Mouse (Mus musculus): ENCODE measurements around the gene Usp48.
"Not testable (repeated sequence)": the region's sequence is repeated elsewhere in the genome, so short reads cannot be mapped to it uniquely, and the experiment has no call there.

Gene Usp48

DNA sequence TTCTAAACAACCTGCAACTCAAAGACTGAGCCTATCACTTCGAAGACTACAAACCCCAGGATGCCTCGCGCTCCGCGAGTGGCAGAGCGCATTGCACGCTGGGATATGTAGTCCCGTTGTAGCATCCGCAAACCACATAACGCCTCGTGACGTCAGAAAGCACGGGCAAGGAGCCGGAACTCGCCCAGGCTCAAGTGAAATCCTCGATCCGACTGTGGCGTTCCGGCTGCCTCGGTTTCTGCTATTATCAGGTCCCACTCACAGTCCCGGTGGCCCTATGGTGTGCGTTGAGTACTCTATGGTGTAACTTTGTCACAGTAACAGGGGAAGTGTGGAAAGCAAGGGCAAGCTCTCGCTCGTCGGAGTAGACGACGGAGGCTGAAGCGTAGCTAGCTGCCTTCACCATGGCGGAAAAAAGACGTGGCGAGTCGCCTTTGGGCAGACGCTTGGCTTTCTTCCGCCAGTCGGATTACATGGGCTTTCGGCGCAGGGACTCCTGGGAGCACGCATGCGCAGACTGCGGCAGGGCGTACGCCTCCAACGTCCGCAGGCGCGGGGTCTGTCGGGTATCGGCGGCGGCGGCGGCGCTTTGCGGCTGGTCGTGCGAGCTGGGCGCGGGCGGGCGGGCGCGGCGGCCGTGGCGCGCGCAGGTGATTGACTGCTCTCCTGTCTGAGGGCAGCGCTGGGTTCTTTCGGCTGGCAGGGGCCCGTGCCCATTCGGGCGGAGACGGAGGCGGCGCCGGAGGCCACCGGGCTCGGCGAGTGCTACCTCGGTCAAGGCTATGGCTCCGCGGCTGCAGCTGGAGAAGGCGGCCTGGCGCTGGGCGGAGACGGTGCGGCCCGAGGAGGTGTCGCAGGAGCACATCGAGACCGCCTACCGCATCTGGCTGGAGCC lies at the start of gene Usp48:
Usp48 (plus strand) TSS at position 155 of the 895 bp plus-strand sequence.
- peak; percentile 98 to 99 for DNase-seq

DNA sequence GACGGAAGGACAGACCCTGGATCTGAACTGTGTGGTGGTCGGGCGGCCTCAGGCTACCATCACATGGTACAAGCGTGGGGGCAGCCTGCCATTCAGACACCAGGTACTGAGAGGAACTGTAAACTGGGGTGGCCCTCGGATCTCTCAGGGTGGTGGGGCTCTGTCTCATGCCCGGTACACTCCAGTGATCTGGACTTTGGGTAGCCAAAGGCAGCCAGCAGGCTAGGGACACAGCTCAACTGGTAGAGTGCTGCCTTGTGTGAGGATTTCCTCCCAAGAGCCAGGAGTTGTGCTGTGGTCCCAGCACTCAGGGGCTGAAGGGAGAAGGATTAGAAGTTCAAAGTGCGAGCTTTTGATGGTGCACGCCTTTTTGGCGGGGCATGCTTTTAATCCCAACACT lies 48.0 kb upstream of the Usp48 start:
- DNase-seq = no peak

DNA sequence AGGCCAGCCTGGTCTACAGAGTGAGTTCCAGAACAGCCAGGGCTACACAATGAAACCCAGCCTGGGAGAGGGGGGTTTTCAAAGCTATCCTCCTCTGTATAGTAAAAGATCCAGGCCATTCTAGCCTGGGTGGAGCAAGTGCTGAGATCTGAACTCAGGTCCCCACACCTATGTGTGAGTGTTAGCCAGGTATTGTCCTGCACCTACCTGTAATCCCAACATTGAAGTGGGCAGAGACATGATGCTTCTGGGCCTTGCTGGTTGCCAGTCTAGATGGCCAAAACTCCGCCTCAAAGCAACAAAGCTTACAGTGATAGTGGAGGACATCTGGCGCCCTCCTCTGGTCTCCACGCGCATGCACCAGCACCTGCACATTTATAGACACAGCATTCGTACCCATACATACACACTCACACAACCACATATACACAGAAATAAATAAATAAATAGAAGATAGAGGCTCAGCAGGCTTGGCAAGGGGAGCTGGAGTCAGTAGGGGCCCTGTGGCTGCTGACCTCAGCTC lies 47.5 kb upstream of the Usp48 start:
- peak; percentile 20 to 24 for DNase-seq

DNA sequence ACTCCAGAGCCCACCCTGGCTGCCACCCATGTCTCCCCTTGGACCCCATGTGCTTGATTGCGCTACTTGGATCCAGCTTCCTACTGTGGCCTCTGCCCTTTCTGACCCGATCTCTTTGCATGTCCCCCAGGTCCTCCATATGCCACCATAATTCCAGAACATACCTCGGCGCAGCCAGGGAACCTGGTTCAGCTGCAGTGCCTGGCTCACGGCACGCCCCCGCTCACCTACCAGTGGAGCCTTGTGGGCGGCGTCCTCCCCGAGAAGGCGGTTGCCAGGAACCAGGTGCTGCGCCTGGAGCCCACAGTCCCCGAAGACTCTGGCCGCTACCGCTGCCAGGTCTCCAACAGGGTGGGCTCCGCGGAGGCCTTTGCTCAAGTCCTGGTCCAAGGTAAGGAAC lies 40.1 kb upstream of the Usp48 start:
- no peak for DNase-seq

DNA sequence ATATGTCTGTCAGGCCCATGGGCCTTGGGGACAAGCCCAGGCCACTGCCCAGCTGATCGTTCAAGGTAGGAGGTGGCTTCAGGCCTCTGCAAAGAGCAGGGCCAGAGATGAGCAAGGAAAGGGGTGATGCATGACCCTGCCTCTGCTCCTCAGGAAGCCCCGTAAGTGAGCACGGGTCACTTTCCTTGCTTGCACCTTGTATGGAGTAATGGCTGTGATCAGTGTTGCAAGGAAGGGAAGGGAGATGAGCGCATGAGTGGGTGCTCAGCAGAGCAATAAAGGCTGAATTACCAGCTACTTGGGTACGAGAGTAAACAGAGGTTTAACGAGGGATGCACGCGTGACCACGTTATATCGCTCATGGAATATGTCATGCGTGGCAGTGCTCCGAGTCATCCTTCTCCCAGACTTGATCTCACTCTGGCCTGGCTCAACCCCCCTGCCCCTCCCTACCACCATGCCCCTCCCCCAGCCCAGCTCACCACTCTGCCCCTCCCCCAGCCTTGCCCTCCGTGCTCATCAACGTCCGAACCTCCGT lies 36.8 kb upstream of the Usp48 start:
- no peak for DNase-seq

DNA sequence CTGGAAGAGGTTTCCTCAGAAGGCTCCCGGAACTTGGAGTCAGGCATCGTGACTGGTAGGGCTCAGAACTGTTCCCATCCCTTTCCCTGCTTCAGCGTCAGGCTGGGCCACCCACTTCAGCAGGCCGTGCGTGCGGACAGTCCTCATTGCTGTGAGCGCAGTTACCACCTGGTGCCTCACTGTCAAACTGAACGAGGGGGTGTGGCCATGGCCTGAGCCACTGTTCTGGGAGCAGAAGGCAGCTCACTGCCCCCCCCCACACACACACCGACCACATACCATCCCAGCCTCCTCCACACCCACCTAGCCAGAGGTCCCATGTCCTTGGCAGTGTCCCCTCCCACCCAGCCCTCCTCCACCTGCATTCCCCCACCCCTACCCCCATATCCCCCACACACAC lies 23.7 kb upstream of the Usp48 start:
- no peak for DNase-seq

DNA sequence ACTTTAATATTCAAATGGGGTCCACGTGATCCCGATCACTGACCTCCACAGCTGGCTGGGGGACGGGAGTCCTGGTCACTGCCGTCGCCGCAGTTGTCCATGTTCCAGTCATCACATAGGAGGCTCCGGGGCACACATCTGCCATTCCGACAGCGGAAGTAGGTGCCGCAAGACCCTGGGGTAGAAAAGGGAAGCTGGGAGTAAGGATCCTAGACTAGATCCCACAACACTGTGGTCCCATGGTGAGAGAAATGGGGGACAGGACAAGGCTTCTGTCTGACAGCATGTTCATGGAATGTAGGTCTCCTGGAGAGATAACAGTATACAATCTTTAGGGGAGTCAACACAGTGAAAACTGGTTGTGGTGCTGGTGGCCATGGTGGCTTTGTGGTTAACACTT lies 19.1 kb upstream of the Usp48 start, which contains the start of gene Ldlrad2:
Ldlrad2 (minus strand) TSS at position 101 of the 400 bp plus-strand sequence.
- no peak for DNase-seq

DNA sequence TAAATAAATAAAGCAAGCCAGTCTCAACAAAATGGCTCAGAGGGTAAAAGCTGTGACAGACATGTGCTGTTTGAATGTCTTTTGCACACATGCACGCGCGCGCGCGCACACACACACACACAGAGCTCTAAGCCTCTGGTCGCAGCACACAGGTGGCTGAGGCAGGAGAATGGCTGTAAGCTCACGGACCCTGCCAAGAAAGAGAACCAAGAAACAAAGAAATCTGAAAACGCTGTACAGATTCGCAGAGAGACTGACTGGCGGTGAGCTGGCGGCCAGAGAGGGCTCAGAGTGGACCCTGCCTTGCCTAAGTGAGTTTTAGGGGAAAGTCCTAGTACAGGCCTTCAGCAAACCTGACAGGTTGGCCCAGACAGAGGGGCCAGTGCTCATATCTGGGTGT lies 16.1 kb upstream of the Usp48 start:
- no peak for DNase-seq

DNA sequence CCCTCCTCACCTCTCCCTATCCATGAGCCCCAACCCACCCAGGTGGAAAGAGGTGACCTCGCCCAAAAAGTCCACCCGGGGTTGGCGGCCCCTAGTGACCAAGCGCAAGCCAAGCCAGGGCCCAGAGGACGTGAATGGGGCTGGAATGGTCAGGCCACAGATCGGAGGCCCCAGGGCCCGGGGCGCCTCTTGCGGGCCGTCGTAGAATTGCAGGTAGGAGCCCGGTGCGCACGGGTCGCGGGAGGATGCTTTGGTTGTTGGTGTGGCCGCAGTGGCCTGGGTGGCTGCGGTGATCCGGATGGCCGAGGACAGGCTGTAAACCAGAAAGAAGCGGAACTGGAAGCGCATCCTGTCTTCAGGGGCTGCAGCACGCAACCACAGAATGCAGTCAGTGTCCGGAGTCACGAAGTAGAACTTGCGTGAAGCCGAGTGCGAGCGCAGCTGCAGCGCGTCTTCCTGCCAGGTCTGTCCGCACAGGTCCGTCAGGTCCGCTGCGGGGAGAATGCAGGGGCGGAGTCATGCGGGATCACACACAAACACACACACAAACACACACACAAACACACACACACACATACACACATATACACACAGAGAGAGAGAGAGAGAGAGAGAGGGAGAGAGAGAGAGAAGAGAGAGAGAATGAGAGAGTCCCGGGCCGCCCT lies 15.2 kb upstream of the Usp48 start:
- DNase-seq = peak; percentile 21 to 33

DNA sequence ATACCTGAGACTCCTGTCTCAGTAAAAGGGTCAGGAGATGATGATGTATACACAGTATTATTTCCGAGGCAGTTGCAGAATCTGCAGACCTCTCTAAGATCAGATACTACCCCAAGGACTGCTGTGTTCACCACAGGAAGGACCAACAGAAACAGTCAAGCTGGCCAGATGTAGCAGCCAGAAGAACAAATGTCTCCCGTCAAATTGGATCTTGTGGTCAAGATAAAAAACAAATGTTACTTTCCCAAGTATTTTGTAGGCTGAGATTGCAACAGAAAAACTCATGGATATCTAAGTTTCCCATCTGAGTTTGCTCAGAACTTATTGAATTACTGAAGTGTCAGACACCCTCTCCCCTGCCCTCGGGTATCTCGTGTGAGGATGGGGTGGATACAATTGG lies 13.8 kb upstream of the Usp48 start:
- DNase-seq = no peak

DNA sequence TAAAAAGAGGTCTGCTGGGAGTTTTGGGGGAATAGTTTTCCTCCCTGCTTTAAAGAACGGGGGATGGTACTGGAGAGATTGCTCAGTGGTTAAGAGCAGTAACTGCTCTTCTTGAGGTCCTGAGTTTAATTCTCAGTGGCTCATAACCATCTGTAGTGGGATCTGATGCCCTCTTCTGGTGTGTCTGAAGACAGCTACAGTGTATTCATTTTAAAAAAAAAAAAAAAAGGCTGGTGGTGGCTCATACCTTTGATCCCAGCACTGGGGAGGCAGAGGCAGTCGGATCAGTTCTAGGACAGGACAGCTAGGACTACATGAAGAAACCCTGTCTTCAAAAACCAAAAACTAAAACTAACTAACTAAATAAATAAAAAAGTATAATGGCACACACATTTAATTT lies 13.3 kb upstream of the Usp48 start:
- DNase-seq = no peak

DNA sequence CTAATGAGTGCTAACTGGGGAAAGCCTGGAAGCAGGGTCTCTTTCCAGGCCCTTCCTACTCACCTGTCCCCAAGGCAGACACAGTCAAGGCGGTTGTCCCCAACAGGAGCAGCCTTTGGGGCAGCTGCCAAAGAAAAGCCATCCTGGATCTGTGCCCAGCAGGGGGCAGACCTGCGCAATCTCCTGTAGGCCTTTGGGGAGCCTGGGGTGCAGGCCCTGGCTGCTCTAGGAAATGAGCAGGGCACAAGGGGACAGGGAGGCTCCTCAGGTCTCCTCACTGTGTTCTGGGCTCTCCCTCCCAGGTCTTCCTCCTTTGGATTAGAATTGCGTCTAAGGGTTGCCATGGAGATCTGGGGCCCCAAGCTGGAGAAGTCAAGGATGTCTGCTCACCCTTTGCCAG lies 11.7 kb upstream of the Usp48 start:
- peak; percentile 52 to 62 for DNase-seq

DNA sequence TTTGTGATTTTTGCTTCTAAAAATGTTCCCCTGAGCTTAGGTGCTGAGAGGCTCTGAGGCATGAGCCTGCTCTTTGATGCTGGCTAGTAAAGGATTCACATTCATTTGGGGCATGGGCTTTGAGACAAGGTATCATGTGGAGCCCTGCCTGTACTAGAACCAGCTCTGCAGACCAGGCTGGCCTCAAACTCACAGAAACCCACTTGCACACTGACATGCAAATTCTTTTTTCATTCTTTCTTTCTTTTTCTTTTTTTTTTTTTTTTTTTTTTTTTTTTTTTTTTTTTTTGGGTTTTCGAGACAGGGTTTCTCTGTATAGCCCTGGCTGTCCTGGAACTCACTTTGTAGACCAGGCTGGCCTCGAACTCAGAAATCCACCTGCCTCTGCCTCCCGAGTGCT lies 4.5 kb upstream of the Usp48 start:
- DNase-seq = not testable (repeated sequence)

DNA sequence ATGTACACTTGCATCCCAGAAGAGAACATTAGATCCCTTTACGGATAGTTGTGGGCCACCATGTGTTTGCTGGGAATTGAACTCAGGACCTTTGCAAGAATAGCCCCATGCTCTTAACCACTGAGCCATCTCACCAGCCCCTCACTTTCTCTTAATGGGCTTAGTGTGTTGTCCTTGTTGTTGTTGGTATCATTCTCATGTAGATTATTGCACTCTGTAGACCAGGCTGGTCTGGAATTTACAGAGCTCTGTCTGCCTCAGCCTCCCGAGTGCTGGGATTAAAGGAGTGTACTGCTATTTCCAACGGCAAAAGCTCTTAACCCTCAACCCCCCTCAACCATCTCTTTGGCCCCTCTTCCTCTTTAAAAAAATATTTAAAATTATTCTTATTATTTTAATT lies 4.0 kb upstream of the Usp48 start:
- DNase-seq = no peak

DNA sequence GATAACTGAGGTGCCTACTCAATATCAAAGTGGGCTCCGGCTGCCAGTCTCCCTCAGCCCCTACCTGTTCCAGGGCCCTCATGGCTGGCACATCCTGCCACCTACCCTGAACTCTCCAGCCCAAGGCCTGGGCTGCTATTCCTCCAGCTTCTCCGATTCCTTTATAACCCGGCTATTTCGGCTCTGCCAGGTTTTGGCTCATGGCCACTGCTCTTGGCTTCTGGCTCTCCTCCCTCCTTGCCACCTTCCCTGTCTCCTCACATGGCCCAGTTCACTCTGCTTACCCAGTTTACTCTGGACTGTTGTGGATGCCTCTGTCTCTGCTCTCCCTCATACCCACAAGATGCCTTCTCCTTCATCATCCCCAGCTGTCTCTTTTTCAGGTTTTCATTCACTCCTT lies 2.6 kb upstream of the Usp48 start:
- DNase-seq = no peak

DNA sequence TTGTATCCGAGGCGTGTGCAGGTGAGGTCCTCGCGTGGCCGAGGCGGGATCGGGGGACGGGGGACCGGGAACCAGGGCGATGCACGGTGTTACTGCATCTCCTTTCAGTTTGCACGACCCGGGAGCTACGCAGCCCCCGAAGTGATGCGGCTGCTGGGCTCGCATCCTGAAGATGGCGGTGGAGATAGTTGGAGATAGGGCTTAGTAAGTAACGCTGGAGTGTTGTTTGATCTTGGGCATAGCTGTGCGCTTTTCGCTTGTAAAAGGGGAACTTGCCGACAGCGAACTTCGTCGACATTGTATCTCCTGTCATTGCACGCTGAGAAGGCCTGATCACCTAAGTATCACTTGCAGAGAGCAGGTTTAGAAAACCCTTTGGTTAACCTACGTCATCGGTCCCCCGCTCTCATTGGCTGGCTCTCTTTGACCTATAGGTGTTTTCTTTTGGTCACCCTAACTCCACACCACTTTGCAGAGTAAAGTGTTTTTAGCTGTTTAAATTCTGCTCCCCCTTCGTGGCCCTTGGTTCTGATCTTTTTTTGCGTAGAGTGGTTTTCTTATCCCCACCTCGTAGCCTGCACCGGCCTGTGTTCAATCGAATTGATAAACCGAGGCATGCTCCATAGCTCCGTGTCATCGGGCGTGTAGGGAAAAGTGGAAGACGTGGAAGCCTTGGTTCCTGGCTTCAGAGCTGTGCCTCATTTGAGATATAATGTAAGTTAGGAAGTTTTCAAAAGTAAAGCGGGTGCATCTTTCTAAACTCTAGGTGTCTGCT lies 1.1 kb downstream of the Usp48 start:
- DNase-seq = peak in 1 of 2 experiments; percentile 5

DNA sequence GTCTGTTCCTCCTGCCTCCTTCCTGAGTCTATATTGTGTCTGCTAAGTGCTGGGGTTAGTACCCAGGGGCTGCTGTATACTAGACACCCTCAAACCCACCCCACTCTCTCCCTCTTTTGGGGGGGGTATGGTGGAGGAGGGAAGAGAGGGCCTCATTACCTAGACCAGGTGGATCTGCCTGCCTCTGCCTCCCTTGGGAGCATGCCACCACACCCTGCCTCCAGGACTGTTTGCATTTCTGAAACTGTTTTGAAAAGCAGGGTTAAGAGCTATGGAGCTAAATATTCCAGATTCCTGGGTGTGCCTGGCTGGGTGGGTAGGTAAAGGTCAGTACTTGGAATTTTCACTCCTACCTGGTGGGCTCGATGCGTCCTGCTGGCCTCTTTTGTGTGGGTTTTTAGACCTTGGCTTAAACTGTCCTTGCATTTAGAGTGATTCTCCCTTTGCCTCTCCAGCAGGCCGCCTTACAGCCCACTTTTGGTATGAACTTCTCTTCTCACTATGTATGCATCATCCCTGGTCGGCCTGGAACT lies 3.6 kb downstream of the Usp48 start:
- no peak for DNase-seq

DNA sequence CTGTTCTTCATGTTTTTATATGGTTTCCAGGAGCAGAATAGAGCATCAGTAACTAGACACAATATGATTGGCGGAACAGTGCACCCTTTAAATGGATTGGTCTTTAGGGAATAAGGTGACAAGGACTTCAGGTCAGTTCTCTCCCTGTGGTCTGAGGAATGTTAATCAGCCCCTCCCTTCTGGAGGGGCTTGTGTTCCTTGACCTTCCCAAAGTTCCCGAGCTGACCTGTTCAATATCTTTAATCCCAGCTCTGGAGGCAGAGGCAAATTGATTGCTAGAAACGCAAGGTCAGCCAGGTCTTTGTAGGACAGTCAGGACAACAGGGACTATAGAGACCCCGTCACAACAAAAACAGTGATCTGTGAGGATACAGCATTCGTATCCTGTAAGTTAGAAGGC lies 5.0 kb downstream of the Usp48 start:
- DNase-seq = no peak

DNA sequence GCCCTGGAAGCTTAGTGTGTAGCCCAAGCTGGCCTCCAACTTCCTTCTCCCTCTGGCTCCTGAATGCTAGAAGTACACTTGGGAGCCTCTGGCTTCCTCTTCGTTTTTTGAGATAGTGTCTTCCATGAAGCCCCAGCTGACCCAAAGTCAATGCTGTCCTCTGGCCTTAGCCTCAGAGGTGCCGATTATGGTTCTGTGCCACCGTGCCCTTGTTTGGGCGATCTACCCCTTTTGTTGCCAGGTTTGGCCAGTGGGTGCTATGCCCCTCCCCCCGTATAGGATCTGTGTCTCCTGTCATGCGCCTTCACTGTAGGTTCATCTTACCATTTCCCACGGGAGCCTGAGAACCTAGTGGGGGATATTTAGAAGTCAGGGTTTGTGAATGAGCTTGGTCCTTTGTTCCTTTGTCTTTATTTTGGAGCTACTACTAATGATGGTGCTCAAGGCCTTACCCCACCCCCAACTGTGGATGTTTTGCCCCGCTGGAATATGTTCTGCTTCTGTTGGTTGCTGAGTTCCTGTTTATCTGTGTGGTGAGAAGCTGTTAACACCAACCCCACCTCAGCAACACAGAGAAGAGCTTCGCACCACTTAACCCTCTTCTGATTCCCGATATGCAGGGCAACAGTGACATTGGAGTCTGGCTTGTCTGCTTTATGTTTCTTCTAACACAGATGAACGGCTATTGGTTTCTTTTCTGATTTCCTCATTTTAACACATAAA lies 10.1 kb downstream of the Usp48 start:
- no peak for DNase-seq

DNA sequence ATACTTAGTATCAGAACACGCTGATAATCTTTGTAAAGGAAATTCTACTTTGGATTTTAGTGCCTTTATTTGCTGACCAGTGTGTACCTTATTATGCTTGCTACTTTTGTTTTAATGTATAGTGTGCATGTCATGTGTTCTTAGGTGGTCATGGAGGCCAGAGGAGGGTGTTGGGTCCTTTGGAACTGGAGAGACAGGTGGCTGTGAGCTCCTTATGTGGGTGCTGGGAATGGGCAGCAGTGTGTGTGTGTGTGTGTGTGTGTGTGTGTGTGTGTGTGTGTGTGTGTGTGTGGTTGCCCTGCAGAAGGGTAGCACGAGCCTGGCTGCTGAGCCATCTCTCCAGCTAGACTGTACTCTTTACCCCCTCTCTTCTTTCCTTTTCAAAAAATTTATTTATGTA lies 13.5 kb downstream of the Usp48 start:
- no peak for DNase-seq

DNA sequence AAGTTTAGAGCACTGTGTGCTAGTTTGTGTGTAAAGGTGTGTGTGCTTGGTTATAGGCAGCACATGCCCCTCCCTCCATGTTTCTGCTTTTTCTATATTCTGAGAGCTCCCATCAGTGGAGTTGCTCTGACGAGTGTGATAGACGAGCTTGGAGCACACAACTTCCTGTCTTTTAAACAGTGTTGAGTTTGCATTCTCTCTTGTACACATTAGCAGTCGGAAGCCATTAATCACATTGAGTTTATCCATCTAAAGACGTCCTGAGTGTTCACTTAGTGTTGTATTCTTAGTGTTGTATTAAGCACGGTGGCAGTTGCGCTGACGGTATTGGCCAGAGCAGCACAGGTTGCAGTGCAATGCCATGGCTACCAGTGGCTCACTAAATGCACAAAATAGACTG lies 15.7 kb downstream of the Usp48 start:
- DNase-seq = no peak

DNA sequence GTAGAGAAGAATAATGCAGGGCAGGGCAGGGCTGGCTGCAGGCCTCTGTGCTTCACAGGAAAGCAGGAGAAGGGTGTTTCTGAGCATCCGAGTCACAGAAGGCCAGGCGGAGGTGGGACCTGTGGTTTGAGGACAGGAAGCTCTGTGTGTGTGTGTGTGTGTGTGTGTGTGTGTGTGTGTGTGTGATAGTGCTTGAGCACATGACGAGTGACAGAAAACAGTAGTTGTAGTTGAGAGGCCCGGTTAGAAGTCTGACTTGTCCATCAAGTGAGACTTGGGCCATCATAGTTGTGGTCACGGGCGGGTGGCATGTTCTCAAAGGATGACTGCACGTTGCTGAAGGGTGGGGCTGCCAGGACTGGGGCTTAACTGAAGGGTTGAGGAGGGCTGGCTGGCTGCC lies 16.1 kb downstream of the Usp48 start:
- peak; percentile 32 to 39 for DNase-seq
